Mouse (Mus musculus) megakaryocyte, embryonic 14.5 days (primary cell): ENCODE measurements around the gene Efcab3.

ENCODE experiments used
- FLI1 ChIP-seq: IDR thresholded peaks from 2 replicates; pipeline ENCODE4 v1.6.1; 2012; ENCODE audit warnings: low read length, inconsistent platforms, mixed read lengths
- GATA1 ChIP-seq: IDR thresholded peaks from 3 replicates; pipeline ENCODE4 v1.6.1; 2012; ENCODE audit warnings: mixed read lengths, low read length, inconsistent platforms, borderline replicate concordance

GRCm38 (mm10) chr11:105117814-105118213 is 54.4 kb downstream of the Efcab3 start:
- TF ChIP-seq FLI1 (no peak), GATA1 (no peak)
